Mouse (Mus musculus) embryonic stem cell, embryonic (primary cell): Measurements from ENCODE around the gene Rmnd5a.
"Not testable (repeated sequence)": the region's sequence is repeated elsewhere in the genome, so short reads cannot be mapped to it uniquely, and the experiment has no call there.

ENCODE experiments used
- CTCF ChIA-PET, 4 experiments: fragments of 300-600 bp in 2 of 4; fragments of 350-600 bp in 2 of 4; sonication (Branson Sonifier 250); formaldehyde crosslinking; loops; one replicate each; lab custom pipeline; 2022; ENCODE audit warnings: inconsistent platforms in 2 of 4; lab: Charles Lee
- POLR2A ChIA-PET, 4 experiments: fragments of 300-600 bp in 2 of 4; fragments of 350-600 bp in 2 of 4; sonication (Branson Sonifier 250); formaldehyde crosslinking; loops; one replicate each; lab custom pipeline; 2022; ENCODE audit warnings: antibody characterized with exemption in 4 of 4, inconsistent platforms in 1 of 4; lab: Charles Lee

Rmnd5a gene

DNA sequence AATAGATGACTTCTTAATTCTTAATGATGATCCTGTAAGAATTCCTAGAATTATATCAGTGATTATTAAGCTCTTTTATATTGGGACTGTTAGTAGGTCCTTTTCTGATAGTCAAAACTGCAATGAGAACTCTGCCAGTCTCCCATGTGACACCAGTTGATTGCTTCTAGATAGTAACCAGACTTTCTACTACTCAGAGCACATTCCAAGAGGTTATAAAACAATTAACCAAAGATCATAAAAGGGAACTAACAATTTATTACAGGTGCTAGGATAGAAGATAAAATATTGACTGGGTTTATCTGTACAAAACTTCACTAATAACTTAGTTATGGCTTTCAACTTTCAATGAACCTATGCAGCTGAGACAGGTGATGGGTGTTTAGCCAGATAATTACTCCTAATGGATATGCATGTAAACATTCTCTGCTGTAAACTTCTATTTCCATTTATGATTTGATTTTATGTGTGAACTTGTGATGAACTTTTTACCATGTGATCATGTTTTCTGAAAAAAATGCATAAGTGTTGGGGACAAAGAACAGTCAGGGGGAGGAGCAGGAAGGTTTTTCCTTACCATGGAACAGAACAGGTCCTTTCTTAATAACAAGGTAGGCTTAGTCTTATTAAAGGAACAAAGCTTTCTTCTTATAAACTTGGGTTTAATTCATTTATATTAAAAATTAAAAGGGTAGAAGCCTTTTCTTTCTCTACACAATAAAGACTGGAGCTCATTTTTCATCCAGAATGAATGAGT is 13.7 kb upstream of the Rmnd5a start:
- POLR2A ChIA-PET = interaction anchor here in 1 of 4 experiments (0.7 to 1.0 kb wide), 2 partner anchors 40 to 296 kb away, joined by 3 read pairs; no protein-coding TSS in a partner anchor

DNA sequence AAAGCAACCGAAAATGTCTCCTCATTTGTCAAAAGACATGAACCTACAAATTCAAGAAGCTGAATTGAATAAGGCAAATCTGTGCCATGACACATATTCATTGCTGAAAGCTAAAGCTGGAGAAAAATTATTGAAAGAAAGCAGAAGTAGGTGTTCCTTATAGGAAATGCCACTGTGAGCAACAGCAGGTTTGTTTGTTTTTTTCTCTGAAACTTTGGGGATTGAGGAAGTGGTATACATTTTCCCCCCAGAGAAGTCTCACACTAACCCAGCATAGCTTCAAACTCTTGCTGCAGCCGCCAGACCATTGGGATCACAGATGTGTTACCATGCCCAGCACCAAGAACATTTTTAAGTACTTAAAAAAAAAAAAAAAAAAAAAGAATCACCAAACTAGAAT is 12.4 kb upstream of the Rmnd5a start:
- CTCF ChIA-PET = interaction anchor here in 2 of 4 experiments (0.6 to 0.7 kb wide), 2 partner anchors 304 to 390 kb away, joined by 4 to 5 read pairs; no protein-coding TSS in a partner anchor
- POLR2A ChIA-PET = interaction anchor here in 2 of 4 experiments (0.7 kb wide), 2 partner anchors 19 to 303 kb away, joined by 5 to 6 read pairs; no protein-coding TSS in a partner anchor

More for the DNA sequence above, 13.7 kb upstream of the Rmnd5a start:
- CTCF ChIA-PET = not testable (repeated sequence)

DNA sequence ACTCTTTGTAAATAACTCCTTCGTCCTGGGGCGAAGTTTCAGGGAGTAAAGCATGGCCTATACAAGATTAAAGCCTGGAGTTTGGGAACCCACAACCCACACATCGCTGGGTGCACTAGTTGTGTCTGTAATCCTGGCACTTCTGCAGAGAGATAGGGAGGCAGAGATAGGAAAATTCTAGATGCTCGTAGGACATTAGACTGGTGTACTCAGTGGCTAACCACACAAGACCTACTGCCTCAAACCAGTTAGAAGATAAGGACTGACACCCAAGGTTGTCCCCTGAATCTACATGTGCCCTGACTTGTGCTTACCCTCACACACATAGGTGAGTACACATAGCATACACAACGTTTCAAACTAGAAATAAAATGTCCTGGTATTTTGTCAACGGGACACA is 5.1 kb upstream of the Rmnd5a start:
- CTCF ChIA-PET = no interaction called here
- POLR2A ChIA-PET = no interaction called here

- ChIA-PET POLR2A (interaction anchor here in 1 of 4 experiments (1.0 to 1.2 kb wide), 2 partner anchors 19 to 99 kb away, joined by 4 to 5 read pairs; partner anchors contain the start of gene Chmp3), CTCF (no interaction called here)
Observed at GRCm38 (mm10) chr6:71444756-71445155, 4.3 kb upstream of the Rmnd5a start.

- ChIA-PET CTCF (interaction anchor here in 3 of 4 experiments (0.7 to 1.6 kb wide), 4 partner anchors 32 to 477 kb away, joined by 3 to 4 read pairs (median 4); partner anchors contain the start of gene Rnf103 (in 1 of the 3)), POLR2A (interaction anchor here in 3 of 4 experiments (0.6 to 4.3 kb wide), 12 partner anchors 19 to 1071 kb away, joined by 3 to 20 read pairs (median 3); partner anchors contain the start of gene Chmp3 (in 1 of the 3))
Observed at GRCm38 (mm10) chr6:71442130-71442529, 1.7 kb upstream of the Rmnd5a start.

DNA sequence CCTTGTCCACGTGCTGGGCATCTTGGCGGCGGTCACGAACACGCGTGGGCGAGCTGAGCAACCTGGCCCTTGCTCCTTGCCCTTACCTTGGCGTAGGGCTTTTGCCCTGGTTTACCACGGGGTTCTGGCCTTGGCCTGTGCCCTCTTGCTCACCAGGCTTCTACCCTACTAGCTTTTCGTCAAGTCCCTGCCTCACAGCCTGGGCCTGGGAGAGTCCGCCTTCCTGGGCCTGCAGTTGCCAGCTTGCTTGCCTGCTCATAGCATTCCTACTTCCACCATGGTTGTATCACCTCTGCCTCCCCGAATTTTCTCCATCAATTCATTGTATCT is 779 bp upstream of the Rmnd5a start:
- POLR2A ChIA-PET = interaction anchor here in 3 of 4 experiments (0.5 to 4.3 kb wide), 37 partner anchors 10 to 657 kb away, joined by 3 to 29 read pairs (median 5); partner anchors contain the start of genes Chmp3 (in 3 of the 3), Kdm3a (in 2 of the 3), Krcc1 (in 2 of the 3) and Eif2ak3 (in 1 of the 3)
- CTCF ChIA-PET = interaction anchor here in 3 of 4 experiments (0.7 to 1.8 kb wide), 7 partner anchors 15 to 363 kb away, joined by 3 to 6 read pairs (median 3); partner anchors contain the start of genes Cd8a (in 1 of the 3) and Rnf103 (in 1 of the 3)

- ChIA-PET CTCF (interaction anchor here in 2 of 4 experiments (0.8 to 1.8 kb wide), 5 partner anchors 18 to 364 kb away, joined by 3 to 6 read pairs (median 4); partner anchors contain the start of gene Cd8a (in 1 of the 2)), POLR2A (interaction anchor here in 3 of 4 experiments (0.6 to 4.3 kb wide), 34 partner anchors 8 to 656 kb away, joined by 3 to 29 read pairs (median 5); partner anchors contain the start of genes Chmp3 (in 3 of the 3), Kdm3a (in 3 of the 3), Krcc1 (in 2 of the 3) and Cd8b1 (in 1 of the 3))
Observed at GRCm38 (mm10) chr6:71440217-71440491, 283 bp downstream of the Rmnd5a start.

DNA sequence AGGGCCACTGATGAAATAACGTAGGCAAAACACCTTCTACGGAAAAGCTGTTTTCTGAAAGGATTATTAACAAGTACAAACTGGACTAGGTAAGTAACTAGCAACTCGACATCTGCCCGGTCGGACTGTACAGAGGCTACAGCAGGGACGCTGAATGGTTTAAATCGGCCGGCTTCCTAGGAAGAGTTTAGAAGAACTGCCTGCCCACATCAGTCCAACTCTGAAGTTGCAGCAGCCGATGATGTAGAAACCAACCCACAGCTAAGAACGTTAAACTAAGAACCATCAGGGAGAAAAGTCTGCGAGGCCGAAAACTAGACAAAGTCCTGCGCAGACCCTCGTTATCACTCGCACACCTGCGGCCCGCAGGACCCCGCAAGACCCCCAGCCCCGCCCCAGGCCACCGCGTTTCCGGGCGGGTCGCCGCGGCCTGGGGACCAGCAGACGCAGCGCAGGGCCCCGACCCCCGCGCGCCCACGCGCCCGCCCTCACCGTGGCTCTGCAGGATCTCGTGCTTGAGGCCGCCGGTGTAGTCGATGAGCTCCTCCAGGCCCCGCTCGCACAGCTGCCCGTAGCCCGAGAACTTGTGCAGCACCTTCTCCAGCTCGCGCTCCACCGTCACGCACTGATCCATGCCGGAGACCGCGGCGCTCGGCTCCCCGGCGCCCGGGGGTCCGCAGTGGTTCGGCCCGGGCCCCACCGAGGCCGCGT is 776 bp downstream of the Rmnd5a start:
- ChIA-PET POLR2A (interaction anchor here in 3 of 4 experiments (0.6 to 4.3 kb wide), 23 partner anchors 12 to 656 kb away, joined by 3 to 29 read pairs (median 6); partner anchors contain the start of genes Kdm3a (in 3 of the 3), Chmp3 (in 2 of the 3), Krcc1 (in 2 of the 3) and Cd8b1 (in 1 of the 3)), CTCF (interaction anchor here in 1 of 4 experiments (1.0 to 1.8 kb wide), 2 partner anchors 17 to 364 kb away, joined by 4 to 6 read pairs; no protein-coding TSS in a partner anchor)

DNA sequence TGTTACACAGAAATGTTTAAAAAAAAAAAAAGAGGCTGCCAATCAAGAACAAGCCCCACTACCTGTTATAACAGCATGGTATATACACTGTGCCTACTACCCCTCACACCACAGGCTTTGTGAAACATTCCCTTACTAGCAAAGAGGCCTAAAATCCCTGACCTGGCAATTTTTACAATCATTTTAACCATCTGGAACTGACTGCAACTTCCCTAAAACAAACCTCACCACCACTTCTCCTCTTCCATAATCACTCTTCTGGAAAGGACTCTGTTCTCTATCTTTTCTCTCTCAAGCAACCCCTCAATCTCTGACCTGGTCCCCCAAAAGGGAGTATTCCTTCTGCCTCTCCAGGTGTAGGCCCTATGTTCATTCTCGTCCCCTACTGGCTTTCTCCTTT is 2.4 kb downstream of the Rmnd5a start:
- ChIA-PET POLR2A (interaction anchor here in 2 of 4 experiments (0.6 to 4.3 kb wide), 6 partner anchors 12 to 393 kb away, joined by 3 to 20 read pairs (median 3); partner anchors contain the start of genes Chmp3 (in 1 of the 2), Immt (in 1 of the 2) and Krcc1 (in 1 of the 2)), CTCF (no interaction called here)

- ChIA-PET CTCF (no interaction called here), POLR2A (interaction anchor here in 1 of 4 experiments (1.2 kb wide), 1 partner anchor 9 kb away, joined by 6 read pairs; no protein-coding TSS in a partner anchor)
Observed at GRCm38 (mm10) chr6:71427996-71428725, 12.3 kb downstream of the Rmnd5a start.

DNA sequence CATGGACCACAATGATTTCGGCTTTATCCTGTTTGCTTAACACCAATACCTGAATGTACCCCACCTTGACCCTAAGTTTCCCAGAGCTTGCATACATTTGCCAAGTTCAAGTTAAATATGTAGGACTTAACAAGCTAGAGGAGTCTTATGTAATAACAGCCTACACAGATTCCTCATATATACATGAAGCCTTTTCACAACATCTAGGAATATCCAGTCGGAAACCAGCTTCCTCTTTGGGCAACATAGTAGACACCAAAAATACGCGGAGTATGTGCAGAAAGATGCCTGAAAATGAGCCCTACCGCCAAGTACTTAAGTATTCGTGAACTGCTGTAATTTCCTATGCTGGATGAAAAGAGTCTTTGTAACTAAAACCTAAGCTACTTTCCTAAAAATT is 14.8 kb downstream of the Rmnd5a start:
- ChIA-PET POLR2A (interaction anchor here in 1 of 4 experiments (0.5 to 4.5 kb wide), 7 partner anchors 10 to 1008 kb away, joined by 3 to 20 read pairs (median 5); partner anchors contain the start of gene Rmnd5a), CTCF (no interaction called here)

- POLR2A ChIA-PET = interaction anchor here in 3 of 4 experiments (0.6 to 4.5 kb wide), 9 partner anchors 8 to 674 kb away, joined by 3 to 20 read pairs (median 3); partner anchors contain the start of genes Rmnd5a (in 2 of the 3), Chmp3 (in 1 of the 3) and St3gal5 (in 1 of the 3)
- CTCF ChIA-PET = interaction anchor here in 3 of 4 experiments (0.7 to 1.4 kb wide), 11 partner anchors 11 to 838 kb away, joined by 3 to 5 read pairs (median 3); no protein-coding TSS in a partner anchor
Observed at GRCm38 (mm10) chr6:71423116-71423515, 17.3 kb downstream of the Rmnd5a start.

DNA sequence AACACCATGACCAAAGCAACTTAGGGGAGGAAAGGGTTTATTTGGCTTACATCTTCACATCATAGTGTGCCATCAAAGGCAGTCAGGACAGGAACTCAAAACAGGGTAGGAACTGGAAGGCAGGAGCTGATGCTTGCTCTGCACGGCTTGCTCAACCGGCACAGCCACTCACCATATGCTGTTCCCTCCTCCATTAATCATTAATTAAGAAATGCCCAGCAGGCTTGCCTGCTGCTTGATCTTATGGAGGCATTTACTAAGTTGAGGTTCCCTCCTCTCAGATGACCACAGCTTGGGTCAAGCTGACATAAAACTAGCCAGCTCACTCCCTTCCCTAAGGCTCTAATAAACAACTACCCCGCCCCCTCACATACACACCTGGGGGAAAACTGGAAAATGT is 18.3 kb downstream of the Rmnd5a start:
- POLR2A ChIA-PET = interaction anchor here (0.6 to 4.5 kb wide), 9 partner anchors 9 to 121 kb away, joined by 3 to 20 read pairs (median 3); partner anchors contain the start of genes Rmnd5a (in 2 of the 4) and Chmp3 (in 1 of the 4)
- CTCF ChIA-PET = interaction anchor here in 3 of 4 experiments (0.6 to 1.4 kb wide), 5 partner anchors 18 to 491 kb away, joined by 3 to 4 read pairs (median 3); no protein-coding TSS in a partner anchor

DNA sequence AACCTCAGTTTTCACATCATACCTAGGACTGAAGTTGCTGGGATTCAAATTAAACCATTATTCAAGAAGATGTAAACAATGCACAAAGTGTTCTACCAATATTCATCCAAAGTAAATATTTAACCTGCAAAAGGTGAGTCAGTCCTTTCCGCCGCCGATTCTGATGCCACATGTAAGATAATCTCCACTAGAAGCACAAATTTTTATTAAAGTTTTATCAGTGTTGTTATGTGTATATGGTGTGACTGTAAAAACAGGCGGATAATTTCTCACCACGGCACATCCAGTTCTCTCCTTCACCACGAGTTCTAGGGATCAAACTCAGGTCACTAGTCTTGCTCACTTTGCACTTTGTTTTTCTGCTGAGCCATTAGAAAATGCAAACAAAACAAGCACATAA is 19.6 kb downstream of the Rmnd5a start:
- ChIA-PET POLR2A (interaction anchor here in 1 of 4 experiments (1.2 to 1.5 kb wide), 2 partner anchors 12 to 13 kb away, joined by 3 to 4 read pairs; no protein-coding TSS in a partner anchor), CTCF (no interaction called here)

GRCm38 (mm10) chr6:71418874-71419273 is 21.6 kb downstream of the Rmnd5a start:
- POLR2A ChIA-PET = no interaction called here
- CTCF ChIA-PET = no interaction called here

GRCm38 (mm10) chr6:71415446-71415845 is 25.0 kb downstream of the Rmnd5a start:
- ChIA-PET CTCF (no interaction called here), POLR2A (no interaction called here)

DNA sequence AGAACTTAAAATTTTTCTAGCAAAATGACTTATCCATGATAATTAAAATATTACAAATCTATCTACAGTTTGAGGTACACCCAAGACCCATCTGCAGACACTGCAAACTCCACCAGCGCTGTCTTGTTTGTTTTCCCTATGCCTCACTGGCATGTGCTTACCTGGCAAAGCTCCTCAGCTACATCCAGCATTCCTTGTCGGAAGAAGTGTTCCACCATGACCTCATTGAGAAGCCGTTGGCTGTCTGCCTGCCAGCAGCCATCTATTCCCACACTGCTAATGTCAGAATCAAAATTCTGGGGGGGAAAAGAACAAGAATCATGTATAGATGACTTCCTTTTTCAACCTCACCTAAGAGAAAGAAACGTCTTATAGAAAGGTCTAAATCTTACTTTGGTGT is 25.8 kb downstream of the Rmnd5a start:
- POLR2A ChIA-PET = no interaction called here
- CTCF ChIA-PET = no interaction called here
